23 mouse cellular contexts compared by ENCODE assay signal in the genomic region with DNA sequence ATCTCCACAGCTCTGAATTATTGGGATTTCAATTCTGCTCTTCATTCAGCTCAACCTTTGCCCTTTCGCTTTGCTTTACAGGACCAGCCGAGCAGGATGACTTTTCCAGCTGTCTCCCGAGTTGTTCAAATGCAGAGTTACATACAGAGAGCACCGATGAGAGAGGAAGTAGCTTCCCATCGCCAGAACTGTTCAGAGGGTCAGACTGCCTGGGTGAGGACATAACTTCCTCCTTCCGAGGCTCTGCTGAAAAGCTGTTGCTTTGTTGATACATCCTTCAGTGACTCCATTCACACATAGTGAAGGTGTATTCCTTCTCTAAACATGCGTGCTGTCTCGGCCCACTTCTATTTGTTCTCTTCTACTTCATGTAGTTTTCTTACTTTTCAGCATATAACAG. TPM values are rescaled to one million over a fixed set of nuclear protein-coding genes. Genes with fewer than 3 reads are reported as not detected.
DNase-seq lines count a peak whose midpoint lies in the region; ATAC-seq and TF ChIP-seq lines count a peak whose summit lies in the region.
"Had no signal": no experiment of that assay in that cellular context is flagged by ENCODE, and none has a peak within 500 bp of the region (broad histone marks: within the 10 kb centered on the region; RNA-seq: fewer than 3 reads in every experiment).

No protein-coding gene starts in this region.

- TF ChIP-seq CTCF in heart, adult 2 months (IDR thresholded peaks at IDR 0.05): no peak
- no peak for TF ChIP-seq CTCF in layer of hippocampus, adult 2 months (conservative IDR thresholded peaks at IDR 0.05)

- intact Hi-C loops in heart, adult 2 months (cut with DNase I): no loop called here

- no peaks in the 10 kb centered on the region for H3K4me1 ChIP-seq in heart, adult 2 months (ENCODE audit: control insufficient read depth, insufficient read depth, low read length)
- H3K4me1 ChIP-seq in midbrain, embryonic 16.5 days (ENCODE audit: control insufficient read depth, insufficient read depth, low read length): no peaks in the 10 kb centered on the region
- H3K4me1 ChIP-seq: embryonic facial prominence, embryonic 10.5 days; forebrain, embryonic 13.5 days; heart, embryonic 12.5 days; hindbrain, embryonic 10.5 days had no signal

- H3K79me2 ChIP-seq in heart, adult 2 months (replicated peaks; ENCODE audit: control insufficient read depth, insufficient read depth, low read length): no peaks in the 10 kb centered on the region

- DNase-seq in heart, adult 18-20 months: peak; percentile 2 to 3
- no peak for DNase-seq in heart, adult 2 months
- DNase-seq in embryo, embryonic 11 days: peak; percentile 35
- no peak for DNase-seq in retina, embryonic 14.5 days (ENCODE audit: low spot score)
- DNase-seq in layer of hippocampus, adult 2 months (ENCODE audit: low spot score in 2 of 2): no peak
- DNase-seq: adrenal gland, adult 2 months; adrenal gland, postnatal 25 days; cerebellum, adult 18-20 months; cerebellum, adult 9-11 months; gastrocnemius, postnatal 36 days had no signal

- H3K9ac ChIP-seq in heart, adult 2 months (ENCODE audit: low read depth, low read length): no peak overlapping the region
- no peak overlapping the region for H3K9ac ChIP-seq in midbrain, embryonic 16.5 days (ENCODE audit: low read depth, low read length)
- H3K9ac ChIP-seq: forebrain, embryonic 13.5 days; heart, embryonic 12.5 days; hindbrain, embryonic 14.5 days had no signal

- H3K4me3 ChIP-seq in heart, adult 2 months: no peak overlapping the region
- no peak overlapping the region for H3K4me3 ChIP-seq in midbrain, embryonic 16.5 days (ENCODE audit: low read depth, low read length)
- no peak overlapping the region for H3K4me3 ChIP-seq in layer of hippocampus, adult 2 months
- H3K4me3 ChIP-seq: embryonic facial prominence, embryonic 10.5 days; forebrain, embryonic 13.5 days; heart, embryonic 12.5 days; hindbrain, embryonic 10.5 days had no signal

- no peaks in the 10 kb centered on the region for H3K36me3 ChIP-seq in heart, adult 2 months (ENCODE audit: control insufficient read depth, insufficient read depth, low read length)
- H3K36me3 ChIP-seq in midbrain, embryonic 16.5 days (ENCODE audit: control insufficient read depth, insufficient read depth, low read length): no peaks in the 10 kb centered on the region
- H3K36me3 ChIP-seq: embryonic facial prominence, embryonic 10.5 days; heart, embryonic 12.5 days; hindbrain, embryonic 10.5 days had no signal

- no peaks in the 10 kb centered on the region for H3K27me3 ChIP-seq in heart, adult 2 months (ENCODE audit: control insufficient read depth, insufficient read depth, low read length)
- H3K27me3 ChIP-seq in midbrain, embryonic 16.5 days (ENCODE audit: control insufficient read depth, insufficient read depth, low read depth, low read length): no peaks in the 10 kb centered on the region
- H3K27me3 ChIP-seq: forebrain, embryonic 13.5 days; heart, embryonic 12.5 days had no signal

- H3K9me3 ChIP-seq in midbrain, embryonic 16.5 days (replicated peaks; ENCODE audit: control insufficient read depth, low read length, poor library complexity, severe bottlenecking): no peaks in the 10 kb centered on the region
- H3K9me3 ChIP-seq: embryonic facial prominence, embryonic 10.5 days; forebrain, embryonic 13.5 days; heart, embryonic 12.5 days; hindbrain, embryonic 10.5 days had no signal

- peak; percentile 50; the same call in 1 of the 2 replicates for ATAC-seq in megakaryocyte progenitor cell, adult 5-6 weeks (replicated peaks; ENCODE audit: poor library complexity)
- ATAC-seq in midbrain, embryonic 16.5 days: no peak
- ATAC-seq: forebrain, embryonic 13.5 days had no signal

- TF ChIP-seq EP300 in heart, adult 2 months (IDR thresholded peaks at IDR 0.05; ENCODE audit: insufficient read depth, low read depth, low read length): no peak

- TF ChIP-seq POLR2A in heart, adult 2 months (IDR thresholded peaks at IDR 0.05; ENCODE audit: insufficient read depth, low read depth, low read length): no peak

- no peak overlapping the region for H3K4me2 ChIP-seq in midbrain, embryonic 16.5 days (ENCODE audit: low read length)
- H3K4me2 ChIP-seq: forebrain, embryonic 13.5 days; heart, embryonic 12.5 days; hindbrain, embryonic 14.5 days had no signal

- 45% methylated on average over 8 of the region's 8 CpGs for WGBS in heart, adult 2 months
- 76% methylated on average over 8 of the region's 8 CpGs for WGBS in midbrain, embryonic 16.5 days

- no peak overlapping the region for H3K27ac ChIP-seq in heart, adult 2 months
- no peak overlapping the region for H3K27ac ChIP-seq in midbrain, embryonic 16.5 days (ENCODE audit: low read length)
- H3K27ac ChIP-seq in layer of hippocampus, adult 2 months: no peak overlapping the region
- H3K27ac ChIP-seq: embryonic facial prominence, embryonic 10.5 days; forebrain, embryonic 13.5 days; hindbrain, embryonic 10.5 days; hindbrain, embryonic 14.5 days had no signal

RNA-seq across cellular contexts. Expression of a gene that starts 19.9 kb away (rescaled TPM):
- not detected for total RNA-seq in heart, adult 18-20 months (2021)
- not detected for total RNA-seq in heart, adult 2 months (2021)
- not detected in 2 replicates for polyA plus RNA-seq in heart, adult 2 months (2012; rRNA removed)
- total RNA-seq in megakaryocyte progenitor cell, adult 5-6 weeks (2015): not detected in 2 replicates
- not detected in 2 replicates for total RNA-seq in megakaryocyte progenitor cell, adult 5-6 weeks (2017)
- polyA plus RNA-seq in midbrain, embryonic 16.5 days (2015; fragmentation: Nextera tagmentation; extraction: Ambion mirVana): not detected in 2 replicates
- not detected for total RNA-seq in layer of hippocampus, adult 2 months (2021)
- total RNA-seq: adrenal gland, adult 2 months; adrenal gland, postnatal 25 days; gastrocnemius, adult 8-10 months; gastrocnemius, postnatal 36 days; heart, adult 8-10 months; heart, postnatal 25 days had no signal
- polyA plus RNA-seq: adrenal gland, adult 2 months; C2C12; embryonic facial prominence, embryonic 10.5 days; embryonic facial prominence, embryonic 14.5 days; forebrain, embryonic 13.5 days; heart, embryonic 12.5 days; heart, embryonic 16.5 days; hindbrain, embryonic 10.5 days; hindbrain, embryonic 14.5 days had no signal

RNA-seq across cellular contexts. Expression of a gene that starts 47.6 kb away (rescaled TPM):
- total RNA-seq in heart, adult 18-20 months (2021): 10 to 100 TPM; 34.7 to 36.4 TPM
- total RNA-seq in heart, adult 2 months (2021): 10 to 100 TPM; 30.4 to 42.9 TPM
- polyA plus RNA-seq in heart, adult 2 months (2012; rRNA removed): 4.8 and 11.4 TPM in 2 replicates
- total RNA-seq in megakaryocyte progenitor cell, adult 5-6 weeks (2015): 36.0 and 36.8 TPM in 2 replicates
- 31.4 and 32.4 TPM in 2 replicates for total RNA-seq in megakaryocyte progenitor cell, adult 5-6 weeks (2017)
- 12.3 and 13.0 TPM in 2 replicates for polyA plus RNA-seq in midbrain, embryonic 16.5 days (2015; fragmentation: Nextera tagmentation; extraction: Ambion mirVana)
- total RNA-seq in layer of hippocampus, adult 2 months (2021): 10 to 100 TPM; 34.5 to 34.9 TPM

Comparison
In these comparisons a context has a peak if more than half of its experiments do, and no peak if none do; other contexts are left out.
1. DNase-seq: peak in heart, adult 18-20 months (2 of 2) and embryo, embryonic 11 days (single experiment); none in heart, adult 2 months (0 of 2), retina, embryonic 14.5 days (single experiment) and layer of hippocampus, adult 2 months (0 of 2).